Mouse (Mus musculus): ENCODE measurements around the gene Armh3.

The Armh3 gene

DNA sequence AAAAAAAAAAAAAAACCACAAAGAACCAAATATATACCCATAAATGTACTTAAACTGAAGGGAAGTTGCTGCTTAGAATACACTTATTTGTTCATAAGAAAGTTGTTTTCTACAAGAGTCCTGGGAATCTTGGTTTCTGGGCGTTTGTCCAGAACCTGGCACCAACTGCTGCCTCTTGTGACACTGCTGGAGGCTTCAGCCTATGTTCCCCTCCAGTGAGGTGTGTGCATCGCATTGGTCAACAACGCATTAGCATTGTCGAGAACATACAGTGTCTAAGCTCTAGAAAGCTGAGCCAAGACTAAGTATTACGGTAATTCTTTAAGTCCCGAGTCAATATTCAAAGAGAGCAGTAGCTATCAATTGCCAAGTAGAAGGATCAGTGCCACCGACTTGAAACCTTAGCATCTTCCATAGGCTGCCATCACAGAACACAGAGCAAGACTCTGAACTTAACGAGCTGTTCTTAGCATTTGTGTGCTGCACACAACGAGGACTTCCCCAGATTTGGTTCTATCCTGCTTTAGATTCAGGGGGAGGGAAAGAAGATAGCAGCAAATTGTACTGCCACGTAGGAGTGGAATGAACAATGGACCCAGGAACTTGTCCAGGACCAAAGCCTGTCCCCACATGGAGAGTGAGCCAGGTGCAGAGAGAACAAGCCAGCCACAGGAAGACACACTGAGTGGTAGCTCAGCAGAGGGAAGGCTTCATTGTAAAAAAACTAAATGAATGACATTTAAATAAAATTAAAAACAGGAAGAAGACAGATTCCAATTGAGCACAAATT, 86.9 kb downstream of the Armh3 start:
- no peak for DNase-seq (ENCODE audit: low read depth, low spot score)

DNA sequence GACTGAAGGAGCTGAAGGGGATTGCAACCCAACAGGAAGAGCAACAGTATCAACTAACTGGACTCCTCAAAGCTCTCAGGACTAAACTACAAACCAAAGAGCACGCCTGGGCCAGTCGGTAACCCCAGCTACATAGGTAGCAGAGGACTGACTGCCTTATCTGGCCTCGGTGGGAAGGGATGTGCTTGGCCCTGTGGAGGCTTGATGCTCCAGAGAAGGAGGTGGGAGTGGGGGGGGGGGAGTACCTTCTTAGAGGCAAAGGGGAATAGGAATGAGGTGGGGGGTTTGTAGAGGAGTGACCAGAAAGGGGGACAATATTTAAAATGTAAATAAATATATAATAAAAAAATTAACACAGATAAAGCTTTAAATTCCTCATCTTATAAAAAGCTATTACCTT, 90.0 kb downstream of the Armh3 start:
- no peak for DNase-seq (ENCODE audit: low read depth, low spot score)

DNA sequence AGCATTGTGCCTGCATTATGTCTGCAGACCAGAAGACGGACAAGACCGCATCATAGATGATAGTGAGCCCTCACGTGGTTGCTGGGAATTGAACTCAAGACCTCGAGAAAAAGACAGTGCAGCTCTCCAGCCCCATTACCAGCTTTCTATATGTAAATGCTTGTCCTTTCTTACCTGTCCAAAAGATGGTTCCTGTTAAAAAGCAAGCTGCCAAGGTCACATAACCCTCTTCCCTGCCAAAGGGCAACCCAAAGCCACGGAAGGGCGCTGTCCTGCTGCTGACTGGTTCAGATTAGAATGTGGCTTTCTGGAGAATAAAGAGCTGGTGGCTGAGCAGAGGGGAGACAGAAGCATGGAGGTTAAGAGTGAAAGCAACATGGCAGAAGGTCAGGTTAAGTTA, 90.9 kb downstream of the Armh3 start:
- DNase-seq (ENCODE audit: low read depth, low spot score): no peak

DNA sequence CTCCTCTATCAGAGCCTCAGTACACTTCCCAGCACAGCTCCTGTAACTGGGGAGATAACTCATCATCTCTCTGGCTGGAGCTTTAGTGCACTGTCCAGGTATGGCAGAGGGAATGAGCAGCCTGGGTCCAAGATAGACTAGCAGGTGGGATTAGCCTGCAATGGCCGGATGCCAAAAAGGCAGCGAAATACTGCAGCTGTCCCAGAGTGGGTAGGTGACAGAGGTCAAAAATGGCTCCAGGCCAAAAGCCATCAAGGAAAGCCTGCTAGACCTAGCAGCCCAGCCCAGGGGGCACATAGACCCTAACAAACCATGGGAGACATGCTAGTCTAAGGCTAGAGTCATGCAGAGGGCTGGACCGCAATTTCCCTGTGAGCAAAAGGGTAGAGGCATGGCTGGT, 94.4 kb downstream of the Armh3 start:
- DNase-seq (ENCODE audit: low read depth, low spot score): no peak

DNA sequence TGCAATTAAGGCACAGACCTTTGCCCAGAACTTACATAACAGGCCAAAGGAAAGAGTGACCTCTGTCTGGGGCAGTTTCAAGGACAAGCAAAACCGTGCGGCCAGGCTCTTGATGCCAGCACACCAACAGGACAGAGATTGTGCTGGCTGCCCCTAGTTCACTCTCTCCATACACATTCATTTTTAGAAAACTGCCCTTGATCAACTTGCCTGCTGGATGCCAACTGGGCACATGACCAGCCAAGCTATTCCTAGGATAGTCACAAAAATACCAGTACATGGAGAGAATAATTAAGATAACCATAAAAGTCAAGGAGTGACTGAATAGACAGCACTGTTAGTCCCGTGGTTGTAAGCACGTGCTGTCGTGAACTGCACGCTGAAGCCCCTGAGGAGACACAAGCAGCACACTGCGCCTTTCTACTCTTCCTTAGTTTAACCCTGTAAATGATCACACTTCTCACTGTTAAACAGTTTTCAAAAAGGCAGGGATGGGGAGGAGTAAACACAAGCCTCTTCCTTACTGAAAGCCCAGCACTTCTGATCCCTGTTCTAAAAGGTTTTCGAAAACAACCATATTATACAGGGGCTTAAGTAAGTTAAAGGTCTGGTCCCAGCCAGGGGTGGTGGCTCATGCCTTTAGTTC, 95.8 kb downstream of the Armh3 start:
- no peak for DNase-seq (ENCODE audit: low read depth, low spot score)

DNA sequence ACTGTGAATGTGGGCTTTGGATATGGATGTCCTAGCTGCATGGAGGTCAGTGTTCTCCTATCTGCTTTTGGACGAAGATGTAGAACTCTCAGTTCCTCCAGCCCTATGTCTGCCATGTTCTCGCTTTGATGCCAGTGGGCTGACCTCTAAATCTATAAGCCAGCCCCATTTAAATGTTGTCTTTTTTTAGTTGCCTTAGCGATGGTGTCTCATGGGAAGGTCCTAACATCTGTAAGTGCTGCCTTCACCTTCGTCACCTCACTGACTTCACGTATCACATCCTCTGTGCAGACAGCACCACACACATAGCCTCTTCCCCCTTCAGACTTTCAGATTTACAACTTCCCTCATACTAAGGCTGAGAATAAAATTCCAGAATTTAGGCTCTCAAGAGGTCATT, 97.5 kb downstream of the Armh3 start:
- no peak for DNase-seq (ENCODE audit: low read depth, low spot score)

DNA sequence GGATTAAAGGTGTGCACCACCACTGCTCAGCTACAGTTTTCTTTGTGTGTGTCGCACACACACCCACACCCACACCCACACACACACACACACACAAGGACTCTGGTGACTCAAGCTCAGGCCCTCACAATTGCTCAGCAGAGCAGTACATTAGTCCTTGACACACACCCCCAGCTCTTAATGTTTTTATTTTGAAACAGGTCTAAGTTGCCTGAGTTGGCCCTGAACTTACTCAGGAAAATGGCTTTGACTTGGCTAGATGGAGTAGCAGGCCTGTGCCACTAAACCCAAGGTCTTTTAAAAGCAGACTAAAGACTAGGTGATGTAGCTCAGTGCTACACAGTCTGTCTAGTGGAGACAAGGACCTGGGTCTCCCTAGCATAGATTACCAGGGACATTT, 102.6 kb downstream of the Armh3 start:
- no peak for DNase-seq (ENCODE audit: low read depth, low spot score)

DNA sequence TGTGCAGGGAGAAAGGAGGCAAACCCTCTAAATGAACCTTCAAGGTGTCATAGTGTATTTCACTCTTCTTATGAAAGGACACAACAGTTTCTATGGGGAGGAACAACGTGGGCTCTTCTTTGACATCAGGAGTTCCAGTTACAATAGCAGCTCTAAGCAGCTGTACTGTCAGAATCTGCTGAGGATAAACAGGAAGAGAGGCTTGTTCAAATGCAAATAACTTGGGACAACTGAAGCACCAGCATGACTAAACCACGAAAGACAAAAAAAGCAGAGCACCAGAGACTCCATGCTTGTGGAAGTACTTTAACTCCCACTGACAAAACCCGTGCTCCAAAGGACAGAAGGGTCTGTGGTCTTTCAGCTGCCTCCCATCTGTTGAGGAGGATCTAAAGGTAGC, 116.2 kb downstream of the Armh3 start:
- DNase-seq (ENCODE audit: low read depth, low spot score): no peak

DNA sequence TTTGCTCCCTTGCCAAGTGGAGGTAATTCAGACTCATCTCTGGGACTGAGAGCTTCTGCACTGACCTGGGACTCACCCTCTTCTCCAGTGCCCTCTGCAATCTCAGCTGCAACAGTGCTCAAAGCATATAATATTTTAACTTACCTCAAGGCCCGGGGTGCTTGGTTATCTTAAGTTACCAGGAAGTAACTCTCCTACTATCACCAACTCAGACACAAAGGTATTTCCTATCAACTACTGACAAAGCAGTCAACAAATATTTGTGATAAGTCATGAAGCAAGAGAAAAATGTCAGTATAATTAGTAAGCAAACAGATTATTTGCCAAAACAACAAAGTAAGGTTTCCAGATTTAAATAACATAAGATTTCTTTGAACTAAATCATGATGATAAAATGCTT, 125.0 kb downstream of the Armh3 start:
- DNase-seq (ENCODE audit: low read depth, low spot score): no peak

DNA sequence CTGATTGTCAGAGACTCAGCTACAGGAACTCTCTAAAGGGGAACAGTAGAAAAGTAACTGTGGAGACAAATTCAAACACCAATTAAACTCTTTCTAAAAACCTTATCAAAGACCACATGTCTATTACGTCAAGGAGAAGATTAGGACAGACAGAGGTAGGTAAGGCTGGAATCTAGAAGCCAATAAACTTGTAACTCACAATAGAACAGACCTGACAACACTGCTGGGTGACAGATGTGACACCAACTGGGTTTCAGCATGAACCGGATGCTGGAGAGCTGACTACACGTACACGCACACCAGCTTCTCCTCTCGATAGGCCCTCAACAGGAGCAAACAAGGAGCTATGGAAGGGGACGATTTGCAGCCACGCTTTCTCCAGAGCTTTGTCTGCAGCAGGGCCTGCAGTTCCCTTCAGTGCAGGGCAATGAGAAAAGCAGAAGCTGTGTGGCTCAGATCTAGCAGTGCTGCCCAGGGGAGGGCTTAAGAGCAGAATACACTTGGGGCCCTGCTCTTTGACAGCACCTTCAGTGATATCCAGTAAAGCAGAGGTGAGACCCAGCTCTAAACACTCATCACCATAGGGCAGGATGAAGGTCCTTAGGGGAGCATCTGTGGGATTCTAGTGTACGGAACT, 142.9 kb downstream of the Armh3 start:
- no peak for DNase-seq (ENCODE audit: low read depth, low spot score)

DNA sequence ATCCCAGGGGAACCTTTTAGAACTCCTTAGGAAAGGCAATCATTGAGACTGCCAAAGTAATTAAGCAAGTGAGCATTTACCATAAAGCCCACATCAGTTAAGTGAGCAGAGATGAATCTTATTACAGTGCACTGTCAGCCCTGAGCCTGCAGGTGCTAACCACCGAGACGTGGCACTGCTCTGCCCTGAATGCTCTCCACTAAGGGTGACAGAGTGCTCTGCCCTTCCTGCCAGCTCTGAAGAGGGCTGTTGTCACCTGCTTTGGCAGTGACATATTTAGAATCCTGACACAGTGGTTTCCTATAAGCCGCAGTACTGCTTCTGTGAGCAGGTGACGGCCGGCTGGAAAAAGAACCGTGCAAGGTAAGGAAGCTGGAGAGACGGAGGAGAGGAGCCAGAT, 143.8 kb downstream of the Armh3 start:
- no peak for DNase-seq (ENCODE audit: low read depth, low spot score)

DNA sequence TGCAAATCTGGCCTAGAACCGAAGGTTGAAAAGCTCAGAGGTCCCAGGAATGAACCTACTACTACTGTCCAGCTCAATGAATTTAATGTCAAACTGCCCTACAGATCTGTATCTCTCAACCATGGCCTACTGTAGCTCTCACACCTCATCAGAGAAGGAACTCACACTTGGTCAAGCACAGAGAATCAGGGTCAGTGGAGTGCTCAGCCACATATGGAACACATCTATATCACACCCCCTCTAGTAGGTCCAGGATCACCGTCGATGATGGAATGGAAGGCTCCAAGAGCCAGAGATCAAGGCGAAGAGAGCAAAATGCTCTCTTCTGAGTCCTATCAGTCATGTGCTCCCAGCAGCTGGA, 150.6 kb downstream of the Armh3 start:
- no peak for DNase-seq (ENCODE audit: low read depth, low spot score)

DNA sequence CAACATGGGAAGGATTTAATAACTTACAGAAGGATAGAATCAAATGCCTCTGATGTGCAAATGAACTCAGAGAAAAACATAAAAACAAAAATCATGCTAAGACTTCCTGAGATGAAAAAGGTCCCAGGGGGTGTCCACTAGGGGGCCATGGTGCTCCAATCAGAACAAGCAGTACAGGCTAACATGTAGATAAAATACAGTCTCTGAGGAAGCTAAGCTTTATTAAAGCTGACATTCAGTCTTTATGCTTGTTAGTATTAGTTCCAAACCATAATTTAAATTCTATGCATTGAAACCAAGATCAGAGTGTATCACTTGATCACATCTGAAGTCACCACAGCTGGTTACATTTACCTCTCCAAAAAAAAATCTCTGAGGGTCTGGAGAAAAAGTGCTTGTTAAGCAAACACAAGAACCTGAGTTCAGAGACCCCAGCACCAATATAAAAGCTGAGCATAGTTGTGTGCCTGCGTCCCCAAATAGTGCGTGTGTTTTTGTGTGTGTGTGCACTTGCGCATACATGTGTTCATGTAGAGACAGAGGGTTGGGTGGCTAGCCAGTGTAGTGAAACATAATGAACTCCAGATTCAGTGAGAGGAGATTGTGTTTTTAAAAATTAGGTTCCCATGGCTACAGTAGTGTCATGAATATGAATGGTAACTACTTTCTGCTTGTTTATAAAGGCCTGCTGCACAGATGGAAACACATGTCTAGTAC, 151.1 kb downstream of the Armh3 start:
- DNase-seq (ENCODE audit: low read depth, low spot score): peak; percentile 54

DNA sequence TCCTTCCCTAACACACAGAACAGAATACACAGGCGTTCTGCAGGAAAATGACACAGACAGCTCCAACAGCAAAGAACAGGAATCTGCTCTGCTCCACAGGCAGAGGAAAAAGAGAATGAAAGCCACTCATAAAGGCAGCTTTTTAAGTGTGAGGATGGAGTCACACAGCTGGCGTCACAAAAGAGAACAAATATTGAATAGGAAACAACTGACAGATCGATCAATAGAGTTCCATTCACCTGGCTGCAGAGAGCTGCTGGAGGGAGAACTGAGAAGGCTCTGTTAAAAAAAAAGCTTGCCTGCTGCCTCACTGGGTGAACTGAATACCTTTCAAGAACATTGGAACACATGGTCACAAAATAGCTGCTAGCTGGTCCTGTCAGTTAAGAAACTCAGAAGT, 154.1 kb downstream of the Armh3 start:
- no peak for DNase-seq (ENCODE audit: low read depth, low spot score)

DNA sequence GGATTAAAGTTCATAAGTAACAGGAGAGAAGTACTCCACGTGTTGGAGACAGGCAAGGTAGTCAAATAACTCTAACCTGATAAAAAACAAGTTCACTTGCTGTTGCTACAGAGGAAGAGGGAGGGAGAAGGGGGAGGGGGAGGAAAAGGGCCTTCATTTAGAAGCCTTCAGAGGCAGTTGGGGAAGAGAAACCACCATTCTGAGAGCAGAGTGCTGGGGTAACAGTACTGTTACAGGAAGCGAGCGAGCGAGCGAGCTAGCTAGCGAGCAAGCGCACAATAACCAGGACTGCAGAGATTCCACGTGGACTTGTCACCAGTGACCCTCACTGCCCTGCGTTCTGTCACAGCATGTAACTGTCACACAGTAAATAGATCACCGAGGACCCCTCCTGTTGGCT, 154.9 kb downstream of the Armh3 start:
- no peak for DNase-seq (ENCODE audit: low read depth, low spot score)

DNA sequence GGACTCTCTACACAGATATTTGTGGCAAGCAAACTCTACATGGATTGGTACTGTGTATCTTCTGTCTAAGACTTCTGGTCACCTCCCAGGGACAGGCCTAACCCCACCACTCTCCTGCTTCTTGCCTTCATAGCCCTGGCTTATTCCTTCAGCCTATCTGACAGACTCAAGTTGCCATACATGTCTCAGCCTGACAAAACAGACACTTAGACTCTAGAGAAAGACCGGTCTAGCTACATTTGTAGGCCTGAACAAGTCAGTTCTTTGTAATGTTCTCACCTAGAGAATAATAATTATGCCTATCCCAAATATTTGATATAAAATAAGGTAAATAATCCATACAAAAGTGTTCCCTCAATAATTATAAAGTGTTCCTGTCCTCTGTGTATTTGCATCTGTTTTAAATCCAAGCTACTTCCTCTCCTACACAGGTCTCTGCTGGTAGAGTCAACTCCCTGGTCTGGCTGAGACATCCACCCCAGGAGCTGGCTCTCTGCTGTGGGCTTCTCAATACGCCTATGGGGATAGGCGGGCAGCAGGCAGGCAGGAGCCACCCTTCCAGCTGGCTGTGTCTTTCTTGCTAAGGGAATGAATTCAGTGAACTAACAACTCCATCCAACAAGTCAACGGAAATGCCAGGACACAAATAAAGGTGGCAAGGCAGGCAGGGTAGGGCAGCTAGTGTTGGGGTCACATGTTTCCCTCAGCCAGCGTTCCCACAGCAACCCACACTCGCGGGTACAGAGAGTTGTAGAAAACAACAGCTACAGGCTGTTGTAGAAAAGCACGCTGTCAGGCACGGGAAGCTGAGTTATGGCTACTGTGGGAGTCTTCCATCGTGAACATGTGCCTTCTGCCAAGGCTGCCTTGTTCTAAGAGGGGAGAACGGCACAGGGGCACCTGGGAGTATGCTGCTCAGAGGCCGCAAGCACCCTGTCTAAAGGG, 161.0 kb downstream of the Armh3 start:
- no peak for DNase-seq (ENCODE audit: low read depth, low spot score)

DNA sequence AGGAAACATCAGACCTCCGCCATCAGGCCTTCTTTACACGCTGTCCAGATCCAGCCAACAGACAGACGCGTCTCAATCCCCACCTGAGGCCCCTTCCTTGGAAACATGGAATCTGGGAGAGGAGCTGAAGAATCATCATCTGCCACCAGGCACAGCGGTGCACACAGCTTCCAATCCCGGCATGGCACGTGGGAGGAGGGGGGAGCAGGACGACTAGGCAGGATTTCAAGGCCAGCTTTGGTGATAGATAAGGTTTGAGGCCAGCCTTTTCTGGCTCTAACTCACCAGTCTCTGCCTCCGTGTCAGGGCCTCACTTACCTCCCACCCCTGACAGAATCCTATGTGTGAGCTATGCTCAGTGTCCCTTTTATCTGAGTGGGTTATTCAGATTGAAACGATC, 162.8 kb downstream of the Armh3 start:
- DNase-seq (ENCODE audit: low read depth, low spot score): no peak

DNA sequence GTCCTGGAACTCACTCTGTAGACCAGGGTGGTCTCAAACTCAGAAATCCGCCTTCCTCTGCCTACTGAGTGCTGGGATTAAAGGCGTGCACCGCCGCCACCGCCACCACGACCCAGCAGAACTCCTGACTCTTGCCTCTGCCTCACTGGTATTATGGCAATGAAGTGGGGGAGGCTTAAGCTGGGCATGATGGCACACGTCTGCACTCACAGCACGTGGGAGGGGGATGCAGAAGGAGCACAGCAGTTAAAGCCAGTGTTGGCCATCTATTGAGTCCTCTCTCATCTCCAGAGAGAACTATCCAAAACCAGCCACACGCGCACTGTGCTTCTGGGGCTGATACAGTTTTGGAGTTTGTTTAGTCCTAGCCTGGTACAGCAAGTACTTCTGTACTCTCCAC, 164.6 kb downstream of the Armh3 start:
- DNase-seq (ENCODE audit: low read depth, low spot score): no peak

DNA sequence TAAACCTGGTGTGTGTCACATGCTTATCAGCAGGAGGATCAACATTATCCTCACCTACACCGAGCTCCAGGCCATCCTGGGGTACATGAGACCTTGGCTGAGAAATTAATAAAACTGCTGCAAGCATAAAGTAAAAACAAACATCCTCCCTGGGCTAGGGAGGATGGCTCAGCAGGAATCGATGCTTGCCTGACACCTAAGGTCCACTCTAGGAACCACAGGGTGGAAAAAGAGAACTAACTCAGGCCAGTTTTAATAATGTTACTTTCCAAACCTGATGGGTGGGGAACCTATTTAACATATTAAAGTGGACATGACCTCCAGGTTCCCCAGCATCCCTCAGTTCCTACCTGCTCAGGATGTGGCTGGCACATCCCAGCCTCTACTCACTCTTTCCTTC, 167.6 kb downstream of the Armh3 start:
- DNase-seq (ENCODE audit: low read depth, low spot score): no peak

DNA sequence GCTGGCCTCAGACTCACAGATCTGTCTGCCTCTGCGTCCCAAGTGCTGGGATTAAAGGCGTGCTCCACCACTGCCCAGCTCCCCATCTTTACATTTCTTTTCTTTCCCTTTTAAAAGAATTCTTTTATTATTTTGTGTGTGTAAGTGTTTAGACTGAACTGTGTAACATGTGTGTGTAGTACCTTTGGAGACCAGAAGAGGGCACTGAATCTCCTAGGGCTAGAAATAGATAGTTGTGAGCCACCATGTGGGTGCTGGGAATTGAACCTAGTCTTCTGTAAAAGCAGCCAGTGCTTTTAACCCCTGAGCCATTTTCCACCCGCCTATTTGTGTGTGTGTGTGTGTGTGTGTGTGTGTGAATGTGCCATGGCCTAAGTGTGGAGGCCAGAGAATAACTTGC, 170.6 kb downstream of the Armh3 start:
- no peak for DNase-seq (ENCODE audit: low read depth, low spot score)

DNA sequence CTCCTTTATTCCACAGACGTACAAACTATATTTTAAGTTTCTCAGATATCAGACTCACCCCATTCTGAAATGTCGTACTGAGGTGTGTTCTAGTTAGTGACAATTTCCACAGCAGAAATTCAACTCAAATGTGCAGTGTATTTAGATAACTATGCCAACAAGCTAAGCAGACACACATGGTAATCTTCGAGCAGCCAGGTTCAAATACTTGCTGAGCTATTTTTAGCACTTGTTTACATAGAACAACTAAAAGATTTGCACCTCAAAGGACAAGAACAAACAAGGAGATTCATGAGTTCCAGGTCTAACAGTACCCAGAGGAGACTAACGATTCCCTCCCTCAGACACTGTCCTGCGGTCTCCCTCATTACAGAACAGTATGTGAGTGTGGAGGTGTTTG, 171.2 kb downstream of the Armh3 start:
- DNase-seq (ENCODE audit: low read depth, low spot score): no peak
